Mouse (Mus musculus) CH12.LX (cell line): ENCODE data around the gene Prps1l1. TPM values are rescaled to one million over a fixed set of nuclear protein-coding genes. Genes with fewer than 3 reads are reported as not detected.

Experiments used
- DNase-seq: peaks from one replicate; pipeline ENCODE4 v3.0.0-alpha.2; 2013; ENCODE audit errors: extremely low read depth
- H3K27ac ChIP-seq: 2 replicates; pipeline ENCODE4 v1.5.1; 2012; ENCODE audit warnings: low read depth, mild to moderate bottlenecking, control low read depth, moderate library complexity; ENCODE audit not compliant: insufficient read depth
- H3K27me3 ChIP-seq: replicated peaks from 2 replicates; pipeline ENCODE3; 2012; ENCODE audit warnings: inconsistent platforms
- H3K36me3 ChIP-seq, 2 experiments: replicated peaks in 1 of 2; 2 replicates each; pipeline versions ENCODE3 to v1.6.1; 2012; ENCODE audit warnings: inconsistent platforms in 1 of 2, low read length in 1 of 2, mild to moderate bottlenecking in 1 of 2, mixed read lengths in 1 of 2, moderate library complexity in 1 of 2; ENCODE audit not compliant: control insufficient read depth in 1 of 2, insufficient read depth in 1 of 2
- H3K4me1 ChIP-seq, 2 experiments: 2 replicates each; pipeline ENCODE4 v1.6.1; 2012; ENCODE audit warnings: inconsistent platforms in 1 of 2, moderate library complexity in 1 of 2; ENCODE audit not compliant: insufficient read depth in 2 of 2, control insufficient read depth in 1 of 2
- H3K4me2 ChIP-seq: 2 replicates; pipeline ENCODE4 v1.6.1; 2012; ENCODE audit warnings: low read depth, mild to moderate bottlenecking, control low read depth; ENCODE audit not compliant: poor library complexity, insufficient read depth, severe bottlenecking
- H3K4me3 ChIP-seq, 3 experiments: fragments of 150-350 bp in 1 of 3; sonication (generic) in 1 of 3; replicated peaks in 1 of 3; 2 replicates each; pipeline versions ENCODE3 to v1.5.1; 2011 to 2012; ENCODE audit warnings: low read depth in 2 of 3, low read length in 2 of 3, mild to moderate bottlenecking in 2 of 3, moderate library complexity in 2 of 3, control low read depth in 1 of 3, improper control_type of control experiment in 1 of 3, inconsistent platforms in 1 of 3, mixed read lengths in 1 of 3; ENCODE audit not compliant: poor library complexity in 1 of 3
- H3K79me2 ChIP-seq: replicated peaks from 2 replicates; pipeline ENCODE4 v1.6.1; 2012; ENCODE audit warnings: mild to moderate bottlenecking, moderate library complexity; ENCODE audit not compliant: control insufficient read depth, poor library complexity, insufficient read depth, severe bottlenecking; ENCODE audit errors: extremely low read depth
- H3K9ac ChIP-seq: 2 replicates; pipeline ENCODE4 v1.6.1; 2012; ENCODE audit warnings: low read depth, mild to moderate bottlenecking, control low read depth, moderate library complexity; ENCODE audit not compliant: insufficient read depth
- H3K9me3 ChIP-seq: replicated peaks from 2 replicates; pipeline ENCODE3; 2012; ENCODE audit warnings: low read length, inconsistent platforms, mixed read lengths
- BHLHE40 ChIP-seq: IDR thresholded peaks from 2 replicates; pipeline ENCODE4 v1.6.1; 2011; ENCODE audit warnings: mild to moderate bottlenecking, low read depth, low read length, improper control_type of control experiment
- CHD1 ChIP-seq: IDR thresholded peaks from 2 replicates; pipeline ENCODE4 v1.6.1; 2012; ENCODE audit warnings: low read depth, low read length, improper control_type of control experiment, inconsistent platforms
- CHD2 ChIP-seq: IDR thresholded peaks from 2 replicates; pipeline ENCODE4 v1.6.1; 2011; ENCODE audit warnings: low read length, improper control_type of control experiment
- CTCF ChIP-seq, 2 experiments: IDR thresholded peaks in 1 of 2; conservative IDR thresholded peaks in 1 of 2; 2 replicates each; pipeline ENCODE4 v1.5.1; 2011 to 2012; ENCODE audit warnings: low read depth in 2 of 2, low read length in 2 of 2, improper control_type of control experiment in 1 of 2, inconsistent platforms in 1 of 2, mild to moderate bottlenecking in 1 of 2, moderate library complexity in 1 of 2
- E2F4 ChIP-seq: IDR thresholded peaks from 2 replicates; pipeline ENCODE4 v1.6.1; 2011; ENCODE audit warnings: low read depth, low read length, improper control_type of control experiment; ENCODE audit not compliant: insufficient replicate concordance
- EP300 ChIP-seq: IDR thresholded peaks from 2 replicates; pipeline ENCODE4 v1.6.1; 2011; ENCODE audit warnings: low read length, improper control_type of control experiment
- ETS1 ChIP-seq: conservative IDR thresholded peaks from 2 replicates; pipeline ENCODE4 v1.6.1; 2012; ENCODE audit warnings: low read depth, mild to moderate bottlenecking, inconsistent platforms, low read length, improper control_type of control experiment, moderate library complexity
- GABPA ChIP-seq: IDR thresholded peaks from 2 replicates; pipeline ENCODE4 v1.6.1; 2012; ENCODE audit warnings: low read depth, low read length, improper control_type of control experiment, inconsistent platforms; ENCODE audit not compliant: insufficient replicate concordance
- IRF4 ChIP-seq: IDR thresholded peaks from 2 replicates; pipeline ENCODE4 v1.6.1; 2014; ENCODE audit warnings: low read depth, mild to moderate bottlenecking, inconsistent platforms, low read length, improper control_type of control experiment
- JUN ChIP-seq: IDR thresholded peaks from 2 replicates; pipeline ENCODE4 v1.6.1; 2011; ENCODE audit warnings: low read depth, mild to moderate bottlenecking, low read length, improper control_type of control experiment, moderate library complexity; ENCODE audit not compliant: insufficient read depth
- KAT2A ChIP-seq: IDR thresholded peaks from 2 replicates; pipeline ENCODE4 v1.6.1; 2012; ENCODE audit warnings: low read length, improper control_type of control experiment, inconsistent platforms; ENCODE audit not compliant: insufficient replicate concordance
- MAFK ChIP-seq: IDR thresholded peaks from 2 replicates; pipeline ENCODE4 v1.6.1; 2011; ENCODE audit warnings: low read length, improper control_type of control experiment; ENCODE audit not compliant: insufficient replicate concordance
- MAX ChIP-seq: IDR thresholded peaks from 2 replicates; pipeline ENCODE4 v1.6.1; 2011; ENCODE audit warnings: low read length, improper control_type of control experiment
- MEF2A ChIP-seq: IDR thresholded peaks from 2 replicates; pipeline ENCODE4 v1.6.1; 2014; ENCODE audit warnings: low read depth, mild to moderate bottlenecking, inconsistent platforms, low read length, improper control_type of control experiment, borderline replicate concordance
- MYC ChIP-seq: IDR thresholded peaks from 2 replicates; pipeline ENCODE4 v1.6.1; 2011; ENCODE audit warnings: low read depth, mild to moderate bottlenecking, improper control_type of control experiment, low read length
- NRF1 ChIP-seq: IDR thresholded peaks from 2 replicates; pipeline ENCODE4 v1.6.1; 2014; ENCODE audit warnings: low read depth, mild to moderate bottlenecking, inconsistent platforms, low read length, improper control_type of control experiment, moderate library complexity
- PAX5 ChIP-seq: IDR thresholded peaks from 2 replicates; pipeline ENCODE4 v1.6.1; 2012; ENCODE audit warnings: low read length, inconsistent platforms, mixed read lengths
- POLR2A ChIP-seq: IDR thresholded peaks from 2 replicates; pipeline ENCODE4 v1.6.1; 2011; ENCODE audit warnings: low read depth, mild to moderate bottlenecking, improper control_type of control experiment, low read length
- POLR2AphosphoS2 ChIP-seq: IDR thresholded peaks from 2 replicates; pipeline ENCODE4 v1.6.1; 2011; ENCODE audit warnings: low read depth, low read length, improper control_type of control experiment
- RAD21 ChIP-seq: IDR thresholded peaks from 2 replicates; pipeline ENCODE4 v1.6.1; 2011; ENCODE audit warnings: low read depth, mild to moderate bottlenecking, low read length, improper control_type of control experiment, moderate library complexity
- SIN3A ChIP-seq: IDR thresholded peaks from 2 replicates; pipeline ENCODE4 v1.6.1; 2012; ENCODE audit warnings: low read length, improper control_type of control experiment, inconsistent platforms
- TBP ChIP-seq: conservative IDR thresholded peaks from 2 replicates; pipeline ENCODE4 v1.6.1; 2011; ENCODE audit warnings: low read depth, low read length, improper control_type of control experiment
- TCF12 ChIP-seq: IDR thresholded peaks from 2 replicates; pipeline ENCODE4 v1.6.1; 2014; ENCODE audit warnings: low read depth, mild to moderate bottlenecking, inconsistent platforms, low read length, improper control_type of control experiment
- USF2 ChIP-seq: conservative IDR thresholded peaks from 2 replicates; pipeline ENCODE4 v1.6.1; 2011; ENCODE audit warnings: low read depth, low read length, improper control_type of control experiment
- ZMIZ1 ChIP-seq: IDR thresholded peaks from 2 replicates; pipeline ENCODE4 v1.6.1; 2012; ENCODE audit warnings: low read depth, mild to moderate bottlenecking, inconsistent platforms, low read length, improper control_type of control experiment
- dilution Hi-C: fragments of 300-500 bp; cut with MboI; formaldehyde crosslinking; loops from 2 replicates; pipeline ENCODE4 v1.14.3; 2020; ENCODE audit warnings: low sequenced_read_pairs; ENCODE audit not compliant: extremely low pct_unique_long_range_greater_than_20kb, extremely low pct_ligation_motif_present
- in situ Hi-C: fragments of 300-500 bp; cut with MboI; formaldehyde crosslinking; loops from 3 replicates; pipeline ENCODE4 v1.14.3; 2019; ENCODE audit warnings: low sequenced_read_pairs, low pct_ligation_motif_present, low pct_unique_long_range_greater_than_20kb, mixed read lengths
- polyA plus RNA-seq: library from polyadenylated mRNA; unstranded; fragments of >175 nt; gene quantifications from 2 replicates; pipeline ENCODE4 v1.2.1, GENCODE M21; 2012; ENCODE audit warnings: low read depth; ENCODE audit not compliant: insufficient read length
- total RNA-seq, 2 experiments: library from RNA; depleted of rRNA; stranded (reverse); fragments of 300-350 nt in 1 of 2; fragments of >200 nt in 1 of 2; gene quantifications; 2 replicates each; pipeline ENCODE4 v1.2.3; 2012 to 2014

Prps1l1 gene
- total and polyA plus RNA-seq, 3 experiments: not detected

- Histone ChIP-seq H3K9ac (no peak overlapping the region), H3K27me3 (no peaks in the 10 kb centered on the region), H3K4me2 (no peak overlapping the region), H3K4me3 (no peak overlapping the region), H3K9me3 (no peaks in the 10 kb centered on the region), H3K4me1 (peaks cover 2 to 9% of the 10 kb centered on the region in 2 experiments; a peak in 3 of 4 replicates), H3K36me3 (no peaks in the 10 kb centered on the region), H3K79me2 (no peaks in the 10 kb centered on the region)
- dilution Hi-C loops: no loop called here
- DNase-seq: no peak
- TF ChIP-seq MAX (no peak), IRF4 (no peak), SIN3A (no peak), USF2 (no peak), MYC (no peak), EP300 (no peak), CHD2 (no peak), RAD21 (no peak), JUN (no peak), BHLHE40 (no peak), MEF2A (no peak), PAX5 (no peak)
- TF ChIP-seq, all 38 proteins: peak for 0
- in situ Hi-C loops: loop anchor here (25.0 kb wide), 1 partner anchor 360 kb away; no protein-coding TSS in a partner anchor
- no peak overlapping the region for H3K27ac ChIP-seq
These were observed 37.5 kb downstream of the Prps1l1 start for GRCm38 (mm10) chr12:35022066-35022465.

GRCm38 (mm10) chr12:35025916-35026432 lies 41.4 kb downstream of the Prps1l1 start:
- H3K4me1 ChIP-seq: peaks cover 2 to 9% of the 10 kb centered on the region in 2 experiments; a peak in 3 of 4 replicates
- in situ Hi-C loops (no loop called here), dilution Hi-C loops (no loop called here)
- H3K27ac ChIP-seq: no peak overlapping the region
- H3K79me2 ChIP-seq: no peaks in the 10 kb centered on the region
- H3K36me3 ChIP-seq: no peaks in the 10 kb centered on the region
- DNase-seq: no peak
- no peak for TF ChIP-seq KAT2A
- TF ChIP-seq ETS1: no peak
- H3K27me3 ChIP-seq: no peaks in the 10 kb centered on the region
- H3K9ac ChIP-seq: no peak overlapping the region
- no peak overlapping the region for H3K4me2 ChIP-seq
- H3K4me3 ChIP-seq: no peak overlapping the region
- no peaks in the 10 kb centered on the region for H3K9me3 ChIP-seq

GRCm38 (mm10) chr12:35027533-35027932 lies 43.0 kb downstream of the Prps1l1 start:
- Histone ChIP-seq H3K9ac (no peak overlapping the region), H3K79me2 (no peaks in the 10 kb centered on the region), H3K9me3 (no peaks in the 10 kb centered on the region), H3K4me2 (no peak overlapping the region), H3K4me1 (peaks cover 2 to 9% of the 10 kb centered on the region in 2 experiments; a peak in 3 of 4 replicates), H3K4me3 (no peak overlapping the region), H3K27ac (no peak overlapping the region), H3K36me3 (no peaks in the 10 kb centered on the region), H3K27me3 (no peaks in the 10 kb centered on the region)
- dilution Hi-C loops: no loop called here
- TF ChIP-seq ZMIZ1 (no peak), TBP (no peak), MAX (no peak), MAFK (no peak), POLR2AphosphoS2 (no peak), POLR2A (no peak), E2F4 (no peak), CTCF (conservative IDR thresholded peaks at IDR 0.05 in 1 of 2, IDR thresholded peaks at IDR 0.05 in 1 of 2; ENCODE audit: low read depth in 2 of 2, low read length in 2 of 2) (no peak), RAD21 (no peak), CHD1 (no peak), GABPA (no peak), PAX5 (no peak), MEF2A (no peak), IRF4 (no peak), TCF12 (no peak), USF2 (no peak), NRF1 (no peak)
- no peak for DNase-seq
- in situ Hi-C loops: no loop called here
